Mouse (Mus musculus) forebrain, embryonic 11.5 days (tissue): ENCODE results near the gene Tfdp2. TPM values are rescaled to one million over a fixed set of nuclear protein-coding genes. Genes with fewer than 3 reads are reported as not detected.
A peak's percentile ranks its signal among the peaks of the same experiment; 100 is the strongest.
"Not testable (repeated sequence)": the region's sequence is repeated elsewhere in the genome, so short reads cannot be mapped to it uniquely, and the experiment has no call there.

Experiments
- ATAC-seq: fragments of 200-750 bp; cut with Nextera tagmentation; replicated peaks from 2 replicates; pipeline ENCODE4 v1.8.0; 2017; ENCODE audit warnings: moderate TSS enrichment; ENCODE audit not compliant: low FRiP score
- DNase-seq: peaks from one replicate; pipeline ENCODE4 v3.0.0-alpha.2; 2017; ENCODE audit warnings: low spot score
- H3K27ac ChIP-seq: fragments of 300-500 bp; sonication (generic); 2 replicates; pipeline ENCODE4 v1.5.1; 2014; ENCODE audit warnings: low read depth, low read length
- H3K27me3 ChIP-seq: fragments of 300-500 bp; sonication (generic); 2 replicates; pipeline ENCODE4 v1.6.1; 2014; ENCODE audit warnings: mild to moderate bottlenecking, low read length, mixed read lengths; ENCODE audit not compliant: control insufficient read depth, insufficient read depth
- H3K36me3 ChIP-seq: fragments of 300-500 bp; sonication (generic); 2 replicates; pipeline ENCODE4 v1.6.1; 2014; ENCODE audit warnings: mild to moderate bottlenecking, low read length, moderate library complexity, mixed read lengths; ENCODE audit not compliant: control insufficient read depth, insufficient read depth
- H3K4me1 ChIP-seq: fragments of 300-500 bp; sonication (generic); replicated peaks from 2 replicates; pipeline ENCODE4 v1.6.1; 2014; ENCODE audit warnings: low read length, mixed read lengths; ENCODE audit not compliant: control insufficient read depth, insufficient read depth
- H3K4me2 ChIP-seq: fragments of 300-500 bp; sonication (generic); 2 replicates; pipeline ENCODE4 v1.6.1; 2014; ENCODE audit warnings: low read depth, mild to moderate bottlenecking, low read length, moderate library complexity, mixed read lengths; ENCODE audit not compliant: severe bottlenecking
- H3K4me3 ChIP-seq: fragments of 300-500 bp; sonication (generic); 2 replicates; pipeline ENCODE4 v1.5.1; 2014; ENCODE audit warnings: low read depth, low read length
- H3K9ac ChIP-seq: fragments of 300-500 bp; sonication (generic); 2 replicates; pipeline ENCODE4 v1.6.1; 2014; ENCODE audit warnings: low read length
- H3K9me3 ChIP-seq: fragments of 300-500 bp; sonication (generic); 2 replicates; pipeline ENCODE4 v1.6.1; 2016; ENCODE audit warnings: low read length, mixed read lengths; ENCODE audit not compliant: control insufficient read depth
- WGBS: fragments of 180-500 bp; shearing (Covaris S2); extraction: QIAGEN DNeasy Blood & Tissue Kit; methylation state at CpG from one replicate; pipeline ENCODE4 v1.1.7; 2014; 5-methylcytosine and 5-hydroxymethylcytosine counted together
- polyA plus RNA-seq: library from polyadenylated mRNA; unstranded; fragments of >200 nt; fragmentation: Nextera tagmentation; extraction: Ambion mirVana; gene quantifications from 2 replicates; pipeline ENCODE4 v1.2.1, GENCODE M21; 2014

Gene Tfdp2
- polyA plus RNA-seq, 1 experiment from 2014 or later = 81.4 TPM

DNA sequence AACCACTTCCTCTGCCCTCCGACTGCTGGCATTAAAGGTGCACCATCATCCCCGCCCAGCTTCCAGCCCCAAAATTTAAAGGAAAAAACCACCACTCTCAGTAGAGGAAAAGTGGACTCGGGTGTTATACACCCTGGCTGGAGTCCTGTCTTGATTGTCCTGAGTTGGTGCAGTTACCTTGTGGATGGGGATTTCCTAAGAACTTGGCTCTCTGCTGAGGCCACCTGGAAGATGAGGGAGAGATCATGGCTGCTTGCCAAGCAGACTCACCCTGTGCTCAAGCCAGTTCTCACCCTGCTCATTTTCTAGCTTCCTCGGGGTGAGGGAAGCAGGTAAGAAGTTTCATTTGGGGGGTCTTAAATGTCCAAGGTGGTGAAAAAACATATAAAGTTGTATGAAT, 132.2 kb downstream of the Tfdp2 start:
- H3K4me3 ChIP-seq = no peak overlapping the region
- H3K27me3 ChIP-seq = no peaks in the 10 kb centered on the region
- H3K9ac ChIP-seq = no peak overlapping the region
- H3K4me2 ChIP-seq = no peak overlapping the region
- no peaks in the 10 kb centered on the region for H3K9me3 ChIP-seq
- no peak for ATAC-seq
- DNase-seq = no peak
- H3K4me1 ChIP-seq = no peaks in the 10 kb centered on the region
- peaks cover 2% of the 10 kb centered on the region; the same call in 1 of the 2 replicates for H3K36me3 ChIP-seq
- H3K27ac ChIP-seq = no peak overlapping the region
- 88% methylated on average over 4 of the region's 4 CpGs for WGBS

DNA sequence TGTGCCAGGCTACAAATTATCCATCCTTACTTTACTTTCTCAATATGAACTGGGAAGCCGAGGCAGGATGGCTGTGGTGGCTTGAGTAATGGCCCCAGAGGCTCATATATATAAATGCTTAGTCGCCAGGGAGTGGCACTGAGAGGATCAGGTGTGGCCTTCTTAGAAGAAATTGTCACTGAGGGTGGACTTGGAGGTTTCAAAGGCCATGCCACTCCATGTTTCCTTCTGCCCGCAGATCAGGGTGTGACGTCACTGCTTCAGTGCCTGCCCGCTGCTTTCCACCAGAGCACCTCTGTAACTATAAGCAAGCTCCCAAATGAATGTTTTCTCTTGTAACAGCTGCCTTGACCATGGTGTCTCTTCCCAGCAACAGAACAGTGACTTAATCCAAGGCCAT, 135.1 kb downstream of the Tfdp2 start:
- Histone ChIP-seq H3K27ac (no peak overlapping the region), H3K9ac (no peak overlapping the region), H3K9me3 (no peaks in the 10 kb centered on the region), H3K4me1 (no peaks in the 10 kb centered on the region), H3K27me3 (no peaks in the 10 kb centered on the region), H3K4me3 (no peak overlapping the region), H3K36me3 (peaks cover 3% of the 10 kb centered on the region; the same call in 1 of the 2 replicates), H3K4me2 (no peak overlapping the region)
- ATAC-seq (no peak), DNase-seq (no peak)
- 90% methylated on average over 5 of the region's 5 CpGs for WGBS

- Histone ChIP-seq H3K4me1 (no peaks in the 10 kb centered on the region), H3K27me3 (no peaks in the 10 kb centered on the region), H3K27ac (no peak overlapping the region), H3K4me3 (no peak overlapping the region), H3K4me2 (no peak overlapping the region), H3K9ac (no peak overlapping the region), H3K9me3 (no peaks in the 10 kb centered on the region), H3K36me3 (no peaks in the 10 kb centered on the region; the same call in 1 of the 2 replicates)
- 95% methylated on average over 3 of the region's 3 CpGs for WGBS
- ATAC-seq (no peak), DNase-seq (no peak)
Observed at GRCm38 (mm10) chr9:96345750-96346149, 149.7 kb downstream of the Tfdp2 start.

DNA sequence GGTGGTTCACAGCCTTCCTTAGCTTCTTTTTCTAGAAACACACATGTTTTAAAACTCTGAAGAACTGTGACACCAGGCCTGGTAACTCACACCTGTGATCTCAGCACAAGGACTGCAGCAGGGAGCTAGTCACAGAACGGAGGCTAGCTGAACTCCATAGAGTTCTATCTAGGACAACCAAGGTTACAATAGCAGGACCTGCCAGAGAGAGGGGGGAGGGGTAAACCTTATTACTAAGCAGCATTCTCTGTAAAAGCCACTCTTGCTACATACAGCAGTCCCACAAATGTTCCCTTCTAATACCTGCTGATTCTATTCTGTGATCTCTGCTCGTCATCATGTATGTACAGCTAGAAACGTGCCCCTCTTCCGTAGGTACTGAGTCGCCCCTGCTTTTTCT, 152.8 kb downstream of the Tfdp2 start:
- Histone ChIP-seq H3K9ac (no peak overlapping the region), H3K27ac (no peak overlapping the region), H3K4me2 (no peak overlapping the region), H3K36me3 (peaks cover 4% of the 10 kb centered on the region; the same call in 1 of the 2 replicates), H3K9me3 (no peaks in the 10 kb centered on the region), H3K4me1 (no peaks in the 10 kb centered on the region), H3K4me3 (no peak overlapping the region), H3K27me3 (no peaks in the 10 kb centered on the region)
- ATAC-seq (no peak), DNase-seq (no peak)
- 87% methylated on average over 5 of the region's 5 CpGs for WGBS

DNA sequence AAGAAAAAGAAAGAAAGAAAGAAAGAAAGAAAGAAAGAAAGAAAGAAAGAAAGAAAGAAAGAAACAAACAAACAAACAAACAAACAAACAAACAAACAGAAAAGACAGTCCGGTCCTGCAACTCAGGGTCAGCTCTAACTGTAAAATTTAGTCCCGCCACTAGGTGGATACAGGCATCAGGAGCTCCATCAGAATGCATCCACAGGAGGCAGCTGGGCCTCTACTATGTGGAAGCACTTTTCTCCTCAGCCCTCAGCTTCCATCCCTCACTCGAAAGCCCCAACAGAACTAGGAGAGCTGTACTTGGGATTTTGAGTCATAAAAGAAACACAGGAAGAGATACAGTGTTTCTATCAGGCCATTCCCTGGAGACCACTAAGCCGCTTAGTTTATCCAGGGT, 153.9 kb downstream of the Tfdp2 start:
- Histone ChIP-seq H3K4me1 (no peaks in the 10 kb centered on the region), H3K27ac (no peak overlapping the region), H3K9ac (no peak overlapping the region), H3K27me3 (no peaks in the 10 kb centered on the region), H3K4me3 (no peak overlapping the region), H3K36me3 (peaks cover 4% of the 10 kb centered on the region; the same call in 1 of the 2 replicates), H3K9me3 (no peaks in the 10 kb centered on the region), H3K4me2 (no peak overlapping the region)
- peak; percentile 57 for DNase-seq
- 40% methylated on average over 4 of the region's 4 CpGs for WGBS
- 0 out of 2 replicates have a peak, but pooled peaks have one; percentile 51 for ATAC-seq

DNA sequence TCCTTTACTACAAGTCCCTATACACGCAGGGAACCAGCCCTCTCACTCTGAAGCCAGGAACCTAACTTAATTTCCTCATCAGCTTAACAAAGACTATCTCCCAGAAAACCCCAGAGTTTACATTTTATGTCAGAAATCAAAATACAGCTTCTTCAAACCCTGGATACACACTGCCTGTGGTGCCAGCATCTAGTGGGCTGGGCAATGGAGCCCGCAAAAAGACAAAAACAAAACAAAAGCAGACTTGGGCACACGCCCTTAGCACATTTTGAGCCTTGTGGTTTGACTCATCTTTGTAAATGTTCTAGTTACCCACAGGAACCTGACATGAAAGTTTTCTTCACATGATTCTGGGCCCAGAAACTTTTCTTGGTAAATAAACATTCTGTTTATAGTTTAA, 154.4 kb downstream of the Tfdp2 start:
- H3K9ac ChIP-seq = no peak overlapping the region
- peaks cover 4% of the 10 kb centered on the region; the same call in 1 of the 2 replicates for H3K36me3 ChIP-seq
- WGBS = 63% methylated on average over 3 of the region's 3 CpGs
- DNase-seq (no peak), ATAC-seq (no peak)
- no peaks in the 10 kb centered on the region for H3K4me1 ChIP-seq
- H3K27me3 ChIP-seq = no peaks in the 10 kb centered on the region
- no peak overlapping the region for H3K27ac ChIP-seq
- H3K4me2 ChIP-seq = no peak overlapping the region
- H3K4me3 ChIP-seq = no peak overlapping the region
- H3K9me3 ChIP-seq = no peaks in the 10 kb centered on the region

DNA sequence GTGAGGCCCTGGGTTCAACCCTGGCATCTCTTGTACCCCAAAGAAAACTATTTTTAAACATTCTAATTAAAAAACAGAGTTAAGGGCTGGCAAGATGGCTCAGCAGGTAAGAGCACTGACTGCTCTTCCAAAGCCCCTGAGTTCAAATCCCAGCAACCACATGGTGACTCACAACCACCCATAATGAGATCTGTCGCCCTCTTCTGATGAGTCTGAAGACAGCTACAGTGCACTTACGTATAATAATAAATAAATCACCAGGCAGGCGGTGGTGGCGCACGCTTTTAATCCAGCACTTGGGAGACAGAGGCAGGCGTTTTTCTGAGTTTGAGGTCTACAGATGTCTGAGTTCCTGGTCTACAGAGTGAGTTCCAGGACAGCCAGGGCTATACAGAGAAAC, 155.7 kb downstream of the Tfdp2 start:
- H3K4me1 ChIP-seq, H3K27ac ChIP-seq, ATAC-seq, H3K9ac ChIP-seq, H3K36me3 ChIP-seq, H3K9me3 ChIP-seq, H3K4me3 ChIP-seq, DNase-seq, H3K27me3 ChIP-seq, H3K4me2 ChIP-seq: not testable (repeated sequence)
- WGBS = 92% methylated on average over 6 of the region's 6 CpGs

- H3K36me3 ChIP-seq = peaks cover 4% of the 10 kb centered on the region; the same call in 1 of the 2 replicates
- no peak overlapping the region for H3K4me3 ChIP-seq
- DNase-seq (no peak), ATAC-seq (no peak)
- H3K9me3 ChIP-seq = no peaks in the 10 kb centered on the region
- no peaks in the 10 kb centered on the region for H3K27me3 ChIP-seq
- no peak overlapping the region for H3K4me2 ChIP-seq
- H3K9ac ChIP-seq = no peak overlapping the region
- H3K4me1 ChIP-seq = no peaks in the 10 kb centered on the region
- H3K27ac ChIP-seq = no peak overlapping the region
- 81% methylated on average over 12 of the region's 12 CpGs for WGBS
Observed at GRCm38 (mm10) chr9:96353121-96353769, 157.2 kb downstream of the Tfdp2 start.

GRCm38 (mm10) chr9:96353799-96354198, 157.7 kb downstream of the Tfdp2 start:
- no peak overlapping the region for H3K9ac ChIP-seq
- no peaks in the 10 kb centered on the region for H3K4me1 ChIP-seq
- peaks cover 4% of the 10 kb centered on the region; the same call in 1 of the 2 replicates for H3K36me3 ChIP-seq
- WGBS = 82% methylated on average over 8 of the region's 8 CpGs
- H3K27ac ChIP-seq = no peak overlapping the region
- H3K4me2 ChIP-seq = no peak overlapping the region
- ATAC-seq = no peak
- DNase-seq = no peak
- no peaks in the 10 kb centered on the region for H3K27me3 ChIP-seq
- H3K9me3 ChIP-seq = no peaks in the 10 kb centered on the region
- H3K4me3 ChIP-seq = no peak overlapping the region
